Mouse (Mus musculus): Measurements from ENCODE around the gene Gm17720. TPM values are rescaled to one million over a fixed set of nuclear protein-coding genes. Genes with fewer than 3 reads are reported as not detected.

Gene Gm17720
- polyA plus RNA-seq, 1 experiment, result not detected

DNA sequence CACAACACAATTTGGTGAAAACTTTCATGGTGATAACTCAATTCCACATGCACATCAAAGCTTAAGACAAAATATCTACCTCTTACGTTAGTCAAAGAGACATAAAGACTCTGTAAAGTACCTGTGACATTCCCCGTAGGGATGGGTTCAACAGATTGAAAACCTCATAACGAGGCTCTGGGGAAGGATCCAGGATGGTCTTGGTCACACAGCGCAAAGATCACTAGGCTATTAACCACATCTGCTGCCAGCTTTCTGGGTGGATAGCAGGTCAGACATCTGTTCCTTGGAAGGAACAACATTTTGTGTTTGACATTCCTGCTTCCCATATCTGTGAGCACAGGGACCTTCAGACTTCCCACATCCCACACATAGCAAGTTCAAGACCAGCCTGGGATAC lies 32.8 kb downstream of the Gm17720 start:
- no peak overlapping the region for H3K27ac ChIP-seq (ENCODE audit: insufficient read depth, low read depth, low read length)
- no peaks in the 10 kb centered on the region for H3K4me1 ChIP-seq (ENCODE audit: control insufficient read depth, insufficient read depth, low read length)
- no peak overlapping the region for H3K4me3 ChIP-seq (ENCODE audit: insufficient read depth, low read depth, low read length)
- H3K36me3 ChIP-seq (ENCODE audit: control insufficient read depth, insufficient read depth, low read length), result no peaks in the 10 kb centered on the region
- TF ChIP-seq CTCF (conservative IDR thresholded peaks at IDR 0.05; ENCODE audit: insufficient read depth, insufficient read length, low read depth, low read length) (no peak), POLR2A (IDR thresholded peaks at IDR 0.05; ENCODE audit: low read depth, low read length) (no peak)
- no peak for DNase-seq
- 86% methylated on average over 4 of the region's 4 CpGs for WGBS
- no peaks in the 10 kb centered on the region for H3K27me3 ChIP-seq (replicated peaks; ENCODE audit: control insufficient read depth, insufficient read depth, low read length)

DNA sequence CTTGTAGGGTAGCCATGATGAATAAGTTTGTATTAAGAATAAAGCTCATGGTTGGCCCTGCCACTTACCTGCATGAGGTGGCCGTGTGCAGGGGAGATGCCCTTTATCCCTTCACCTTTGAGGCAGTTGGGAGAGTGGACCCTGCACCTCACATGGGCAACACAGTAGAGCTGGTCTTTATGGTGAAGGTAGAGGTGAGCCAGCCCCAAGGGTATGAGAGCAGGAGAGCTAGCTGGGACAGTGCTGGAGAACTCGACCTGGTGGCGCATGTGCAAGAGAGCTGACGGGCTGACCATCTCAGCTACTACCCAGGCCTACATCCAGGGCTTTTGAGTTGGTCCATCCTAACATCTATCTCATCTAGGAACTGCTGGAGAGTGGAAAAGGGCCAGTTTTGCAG lies 36.9 kb downstream of the Gm17720 start:
- TF ChIP-seq POLR2A (IDR thresholded peaks at IDR 0.05; ENCODE audit: low read depth, low read length), result no peak
- no peak for TF ChIP-seq CTCF (conservative IDR thresholded peaks at IDR 0.05; ENCODE audit: insufficient read depth, insufficient read length, low read depth, low read length)
- Histone ChIP-seq H3K27me3 (replicated peaks; ENCODE audit: control insufficient read depth, insufficient read depth, low read length) (no peaks in the 10 kb centered on the region), H3K4me1 (ENCODE audit: control insufficient read depth, insufficient read depth, low read length) (no peaks in the 10 kb centered on the region), H3K36me3 (ENCODE audit: control insufficient read depth, insufficient read depth, low read length) (no peaks in the 10 kb centered on the region), H3K4me3 (ENCODE audit: insufficient read depth, low read depth, low read length) (no peak overlapping the region), H3K27ac (ENCODE audit: insufficient read depth, low read depth, low read length) (no peak overlapping the region)
- WGBS, result 89% methylated on average over 4 of the region's 4 CpGs
- no peak for DNase-seq

DNA sequence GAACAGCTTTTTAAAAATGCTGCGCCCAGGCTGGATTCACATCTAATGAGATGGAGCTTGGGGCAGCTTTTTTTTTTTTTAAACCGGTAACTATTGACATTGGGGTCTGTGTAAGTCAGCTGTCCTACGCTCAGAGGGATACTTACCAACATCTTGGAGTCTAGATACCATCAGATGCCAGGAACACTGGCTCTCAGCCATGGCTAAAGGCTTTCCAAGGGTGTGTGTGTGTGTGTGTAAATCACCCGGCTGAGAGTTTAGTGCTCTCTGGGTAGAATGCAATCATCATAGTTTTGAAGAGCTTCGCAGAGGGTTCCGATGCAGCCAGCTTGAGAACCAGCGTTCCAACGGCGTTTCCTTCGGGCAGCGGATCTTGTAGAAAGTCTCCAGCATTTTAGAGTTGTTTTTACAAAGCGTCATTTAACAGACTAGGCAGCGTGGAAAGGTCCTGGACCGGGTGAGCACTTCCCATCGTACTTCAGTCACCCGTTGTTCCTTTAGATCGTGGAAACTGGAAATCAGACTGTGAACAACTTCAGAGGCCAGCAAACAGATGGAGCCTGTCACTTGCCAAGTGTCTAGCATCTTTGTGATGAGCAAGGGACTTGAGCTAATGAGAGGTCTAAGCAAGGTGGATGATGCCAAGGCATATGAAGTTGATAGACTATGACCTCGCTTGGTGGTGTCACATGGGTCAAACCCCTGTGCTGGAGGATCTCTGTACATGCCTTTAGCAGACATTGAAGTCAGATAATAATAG lies 37.8 kb downstream of the Gm17720 start:
- TF ChIP-seq CTCF (conservative IDR thresholded peaks at IDR 0.05; ENCODE audit: insufficient read depth, insufficient read length, low read depth, low read length), result no peak
- TF ChIP-seq POLR2A (IDR thresholded peaks at IDR 0.05; ENCODE audit: low read depth, low read length), result no peak
- no peak overlapping the region for H3K27ac ChIP-seq (ENCODE audit: insufficient read depth, low read depth, low read length)

DNA sequence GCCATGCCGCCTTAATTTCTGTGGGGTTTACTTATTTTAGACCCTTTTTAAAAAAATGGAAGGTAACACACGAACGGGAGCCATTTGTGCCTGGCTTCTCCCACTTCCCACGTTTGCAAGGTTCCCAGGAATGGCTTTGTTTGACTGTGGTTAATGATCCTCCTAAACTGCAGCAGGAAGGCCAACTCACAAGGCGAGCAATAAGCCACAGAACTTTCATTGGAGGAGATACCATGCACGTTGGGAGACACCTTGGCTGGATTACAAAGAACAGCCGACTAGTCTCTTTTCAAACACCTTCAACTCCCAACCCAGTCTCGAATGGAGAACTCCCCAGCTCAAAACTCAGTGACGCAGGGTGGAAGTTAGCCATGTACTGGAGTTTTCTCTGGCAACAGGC lies 38.4 kb downstream of the Gm17720 start:
- 43% methylated on average over 9 of the region's 9 CpGs for WGBS
- peak; percentile 18 for DNase-seq
- no peaks in the 10 kb centered on the region for H3K4me1 ChIP-seq (ENCODE audit: control insufficient read depth, insufficient read depth, low read length)
- H3K27me3 ChIP-seq (replicated peaks; ENCODE audit: control insufficient read depth, insufficient read depth, low read length), result no peaks in the 10 kb centered on the region
- TF ChIP-seq CTCF (conservative IDR thresholded peaks at IDR 0.05; ENCODE audit: insufficient read depth, insufficient read length, low read depth, low read length) (no peak), POLR2A (IDR thresholded peaks at IDR 0.05; ENCODE audit: low read depth, low read length) (no peak)
- no peaks in the 10 kb centered on the region for H3K36me3 ChIP-seq (ENCODE audit: control insufficient read depth, insufficient read depth, low read length)
- H3K4me3 ChIP-seq (ENCODE audit: insufficient read depth, low read depth, low read length), result no peak overlapping the region
- H3K27ac ChIP-seq (ENCODE audit: insufficient read depth, low read depth, low read length), result no peak overlapping the region

More for the DNA sequence above, 37.8 kb downstream of the Gm17720 start:
- H3K4me1 ChIP-seq (ENCODE audit: control insufficient read depth, insufficient read depth, low read length), result no peaks in the 10 kb centered on the region
- H3K27me3 ChIP-seq (replicated peaks; ENCODE audit: control insufficient read depth, insufficient read depth, low read length), result no peaks in the 10 kb centered on the region
- no peak for DNase-seq
- H3K4me3 ChIP-seq (ENCODE audit: insufficient read depth, low read depth, low read length), result no peak overlapping the region
- no peaks in the 10 kb centered on the region for H3K36me3 ChIP-seq (ENCODE audit: control insufficient read depth, insufficient read depth, low read length)
- WGBS, result 87% methylated on average over 18 of the region's 18 CpGs

DNA sequence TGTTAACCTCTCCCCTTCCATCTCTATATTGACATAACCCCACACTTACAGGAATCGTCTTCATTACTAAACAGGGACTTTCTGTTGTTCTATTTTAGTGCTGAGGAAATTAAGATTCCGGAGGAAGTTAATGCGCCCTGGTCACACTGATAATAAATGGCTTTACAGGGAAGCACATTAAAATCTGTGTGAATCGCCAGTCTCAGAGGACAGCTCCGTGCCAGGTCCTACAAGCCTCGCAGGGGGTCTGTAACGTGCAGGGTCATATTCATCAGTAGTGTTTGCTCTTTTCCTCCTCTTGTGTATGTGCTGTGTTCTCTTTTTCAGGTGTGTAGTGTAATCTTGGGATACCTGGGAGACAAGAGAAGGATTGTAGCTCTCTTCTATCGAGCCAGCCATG lies 44.3 kb downstream of the Gm17720 start:
- no peak for DNase-seq
- Histone ChIP-seq H3K4me1 (ENCODE audit: control insufficient read depth, insufficient read depth, low read length) (no peaks in the 10 kb centered on the region), H3K27me3 (replicated peaks; ENCODE audit: control insufficient read depth, insufficient read depth, low read length) (no peaks in the 10 kb centered on the region), H3K36me3 (ENCODE audit: control insufficient read depth, insufficient read depth, low read length) (no peaks in the 10 kb centered on the region), H3K27ac (ENCODE audit: insufficient read depth, low read depth, low read length) (no peak overlapping the region), H3K4me3 (ENCODE audit: insufficient read depth, low read depth, low read length) (no peak overlapping the region)
- 47% methylated on average over 8 of the region's 8 CpGs for WGBS
- TF ChIP-seq CTCF (conservative IDR thresholded peaks at IDR 0.05; ENCODE audit: insufficient read depth, insufficient read length, low read depth, low read length) (no peak), POLR2A (IDR thresholded peaks at IDR 0.05; ENCODE audit: low read depth, low read length) (no peak)

DNA sequence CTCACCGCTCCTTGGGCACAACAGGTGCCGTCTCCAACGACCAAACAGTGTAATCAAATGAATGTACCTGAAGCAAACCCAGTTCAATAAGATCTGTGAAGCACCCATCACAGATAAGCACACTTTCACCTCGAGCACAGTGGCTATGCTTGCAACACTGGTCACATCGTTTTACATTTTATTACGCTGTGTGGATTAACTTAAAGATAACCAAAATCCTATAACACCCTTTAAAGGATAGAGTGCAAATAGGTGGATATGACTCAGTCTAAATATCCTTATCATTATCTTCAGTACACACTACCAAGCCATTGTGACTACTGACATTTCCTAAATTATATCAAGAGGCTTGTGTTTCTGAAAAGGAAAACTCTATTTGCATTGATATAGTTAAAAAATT lies 51.3 kb downstream of the Gm17720 start:
- no peaks in the 10 kb centered on the region for H3K4me1 ChIP-seq (ENCODE audit: control insufficient read depth, insufficient read depth, low read length)
- no peak overlapping the region for H3K27ac ChIP-seq (ENCODE audit: insufficient read depth, low read depth, low read length)
- H3K36me3 ChIP-seq (ENCODE audit: control insufficient read depth, insufficient read depth, low read length), result no peaks in the 10 kb centered on the region
- TF ChIP-seq POLR2A (IDR thresholded peaks at IDR 0.05; ENCODE audit: low read depth, low read length) (no peak), CTCF (conservative IDR thresholded peaks at IDR 0.05; ENCODE audit: insufficient read depth, insufficient read length, low read depth, low read length) (no peak)
- H3K4me3 ChIP-seq (ENCODE audit: insufficient read depth, low read depth, low read length), result no peak overlapping the region
- 79% methylated on average over 6 of the region's 6 CpGs for WGBS
- no peaks in the 10 kb centered on the region for H3K27me3 ChIP-seq (replicated peaks; ENCODE audit: control insufficient read depth, insufficient read depth, low read length)
- DNase-seq, result no peak

DNA sequence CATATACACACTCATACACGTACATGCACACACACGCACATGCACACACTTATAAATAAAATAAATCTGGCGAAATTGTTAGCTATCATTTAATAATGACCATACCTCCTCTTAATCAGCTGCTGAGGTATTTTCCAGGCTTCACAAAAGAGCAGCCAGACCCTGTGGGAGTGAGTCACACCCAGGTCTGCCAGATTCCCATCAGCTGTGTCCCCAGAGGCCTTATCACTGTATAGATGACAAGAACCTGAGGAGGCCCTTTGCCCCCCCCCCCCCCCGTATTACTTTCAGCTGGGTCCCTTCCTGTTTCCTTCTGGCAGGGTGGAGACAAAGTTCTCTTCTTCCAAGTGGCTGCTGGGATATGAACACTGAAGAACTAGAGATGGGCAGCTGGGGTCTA lies 62.0 kb downstream of the Gm17720 start:
- H3K4me3 ChIP-seq (ENCODE audit: insufficient read depth, low read depth, low read length), result no peak overlapping the region
- WGBS, result 77% methylated on average over 4 of the region's 4 CpGs
- no peaks in the 10 kb centered on the region for H3K36me3 ChIP-seq (ENCODE audit: control insufficient read depth, insufficient read depth, low read length)
- DNase-seq, result no peak
- no peak for TF ChIP-seq CTCF (conservative IDR thresholded peaks at IDR 0.05; ENCODE audit: insufficient read depth, insufficient read length, low read depth, low read length)
- TF ChIP-seq POLR2A (IDR thresholded peaks at IDR 0.05; ENCODE audit: low read depth, low read length), result no peak
- no peaks in the 10 kb centered on the region for H3K27me3 ChIP-seq (replicated peaks; ENCODE audit: control insufficient read depth, insufficient read depth, low read length)
- H3K27ac ChIP-seq (ENCODE audit: insufficient read depth, low read depth, low read length), result no peak overlapping the region
- H3K4me1 ChIP-seq (ENCODE audit: control insufficient read depth, insufficient read depth, low read length), result no peaks in the 10 kb centered on the region

Measured in kidney, adult 2 months (tissue).